Mouse (Mus musculus): Measurements from ENCODE around the gene Gm37240. TPM values are rescaled to one million over a fixed set of nuclear protein-coding genes. Genes with fewer than 3 reads are reported as not detected.

Gm37240 gene
- total RNA-seq, 2 experiments from 2014 or later, result 1.4 to 2.4 TPM

DNA sequence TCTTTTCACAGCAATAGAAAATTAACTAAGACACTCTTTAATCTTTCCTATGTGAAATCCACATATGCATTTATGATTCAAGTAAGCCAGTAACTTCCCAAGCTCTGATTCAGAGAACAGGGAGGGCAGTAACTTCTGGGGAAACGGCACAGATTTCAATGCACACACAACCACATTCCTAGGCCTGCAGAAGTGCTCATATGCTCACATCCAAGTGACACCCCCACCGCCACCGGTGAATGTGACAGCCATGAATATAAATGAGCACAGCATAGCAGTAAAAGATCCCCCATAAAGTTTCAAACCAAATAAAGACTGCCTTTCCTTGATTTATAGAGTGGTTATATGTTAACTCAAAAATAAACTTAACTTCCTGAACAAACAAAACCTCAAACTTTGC lies 641.2 kb downstream of the Gm37240 start:
- no peak for DNase-seq (ENCODE audit: low spot score in 2 of 2)
- H3K27ac ChIP-seq, result no peak overlapping the region
- TF ChIP-seq CTCF (conservative IDR thresholded peaks at IDR 0.05), result no peak
- H3K4me3 ChIP-seq, result no peak overlapping the region

DNA sequence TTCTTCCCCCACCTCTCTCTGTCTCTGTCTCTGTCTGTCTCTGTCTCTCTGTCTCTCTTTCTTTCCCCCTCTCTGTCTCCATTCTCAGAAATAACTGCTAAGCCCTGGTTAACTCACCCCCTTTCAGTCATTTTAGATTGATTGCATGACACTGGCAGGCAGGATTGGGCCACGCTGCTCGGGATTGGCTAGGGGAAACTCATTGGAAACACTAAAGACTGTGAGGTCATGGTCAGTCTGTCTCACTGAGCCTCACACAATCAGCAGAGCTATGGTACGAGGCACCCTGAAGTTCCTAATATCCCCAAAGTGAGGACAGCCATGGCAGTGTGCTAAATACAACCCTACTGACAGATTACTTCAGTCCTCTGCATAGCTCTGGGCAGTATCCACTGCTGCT lies 650.8 kb downstream of the Gm37240 start:
- no peak for DNase-seq (ENCODE audit: low spot score in 2 of 2)
- TF ChIP-seq CTCF (conservative IDR thresholded peaks at IDR 0.05), result no peak
- Histone ChIP-seq H3K4me3 (no peak overlapping the region), H3K27ac (no peak overlapping the region)

DNA sequence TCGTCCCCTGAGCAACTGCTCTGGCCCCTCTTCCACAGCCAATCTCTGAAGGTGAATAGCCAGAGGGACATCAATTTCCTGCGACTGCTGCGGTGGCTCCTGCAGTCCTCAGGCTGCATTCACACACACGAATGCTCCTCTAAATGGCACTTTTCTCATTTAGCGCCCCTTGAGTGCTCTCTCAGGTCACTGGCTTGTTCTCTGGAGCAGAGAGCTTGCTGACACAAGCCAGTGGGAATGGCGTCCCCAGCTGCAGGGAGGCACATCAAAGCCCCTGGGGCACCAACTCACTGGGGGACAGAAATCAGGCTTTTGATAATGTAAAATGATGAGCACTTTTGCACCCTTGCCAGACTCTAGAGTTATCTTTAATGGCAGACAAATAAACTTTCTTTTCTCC lies 654.5 kb downstream of the Gm37240 start:
- H3K4me3 ChIP-seq, result no peak overlapping the region
- TF ChIP-seq CTCF (conservative IDR thresholded peaks at IDR 0.05), result no peak
- DNase-seq (ENCODE audit: low spot score in 2 of 2), result no peak
- no peak overlapping the region for H3K27ac ChIP-seq

DNA sequence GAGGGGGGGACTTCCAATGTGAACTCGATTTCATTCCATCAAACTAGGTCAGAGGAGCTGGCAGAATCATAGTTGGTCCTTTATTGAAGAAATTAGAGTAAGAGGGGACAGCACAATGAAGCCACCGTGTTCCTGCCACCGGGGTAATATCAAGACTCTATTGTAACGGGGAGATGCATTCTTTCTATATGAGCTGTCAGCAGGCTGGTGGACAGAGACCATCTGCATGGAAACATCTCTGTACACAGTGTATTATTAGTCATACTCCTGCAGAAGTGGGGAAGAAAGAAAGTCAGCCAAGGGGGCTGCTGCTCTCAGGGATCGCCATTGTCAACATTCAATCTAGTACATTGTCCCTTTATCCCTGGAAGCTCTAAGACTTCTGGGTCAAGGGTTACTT lies 665.3 kb downstream of the Gm37240 start:
- DNase-seq (ENCODE audit: low spot score in 2 of 2), result no peak
- no peak overlapping the region for H3K4me3 ChIP-seq
- TF ChIP-seq CTCF (conservative IDR thresholded peaks at IDR 0.05), result no peak
- H3K27ac ChIP-seq, result no peak overlapping the region

DNA sequence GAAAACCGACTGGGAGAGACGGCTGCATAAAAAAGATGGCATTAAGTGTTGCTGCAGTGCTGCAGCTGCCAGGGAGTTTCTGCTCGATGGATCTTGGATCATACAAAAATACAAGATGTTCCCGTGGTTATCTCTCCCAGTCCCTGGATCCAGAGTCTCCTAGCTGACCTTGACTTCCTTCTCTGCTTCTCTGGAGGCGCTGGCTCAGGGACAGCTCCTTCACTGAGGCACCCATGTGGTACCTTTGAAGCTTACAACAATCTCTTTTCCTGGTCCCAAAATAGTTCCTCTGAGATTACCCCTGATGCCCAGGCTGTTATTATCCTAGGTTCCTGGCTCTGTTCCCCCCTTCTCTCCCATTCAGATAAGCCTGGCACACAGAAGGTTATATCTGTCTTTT lies 672.4 kb downstream of the Gm37240 start:
- peak overlapping the region; percentile 52; the same call in 1 of the 2 replicates for H3K27ac ChIP-seq
- H3K4me3 ChIP-seq, result no peak overlapping the region
- TF ChIP-seq CTCF (conservative IDR thresholded peaks at IDR 0.05), result no peak
- peak in 1 of 2 experiments; percentile 20 for DNase-seq (ENCODE audit: low spot score in 2 of 2)

DNA sequence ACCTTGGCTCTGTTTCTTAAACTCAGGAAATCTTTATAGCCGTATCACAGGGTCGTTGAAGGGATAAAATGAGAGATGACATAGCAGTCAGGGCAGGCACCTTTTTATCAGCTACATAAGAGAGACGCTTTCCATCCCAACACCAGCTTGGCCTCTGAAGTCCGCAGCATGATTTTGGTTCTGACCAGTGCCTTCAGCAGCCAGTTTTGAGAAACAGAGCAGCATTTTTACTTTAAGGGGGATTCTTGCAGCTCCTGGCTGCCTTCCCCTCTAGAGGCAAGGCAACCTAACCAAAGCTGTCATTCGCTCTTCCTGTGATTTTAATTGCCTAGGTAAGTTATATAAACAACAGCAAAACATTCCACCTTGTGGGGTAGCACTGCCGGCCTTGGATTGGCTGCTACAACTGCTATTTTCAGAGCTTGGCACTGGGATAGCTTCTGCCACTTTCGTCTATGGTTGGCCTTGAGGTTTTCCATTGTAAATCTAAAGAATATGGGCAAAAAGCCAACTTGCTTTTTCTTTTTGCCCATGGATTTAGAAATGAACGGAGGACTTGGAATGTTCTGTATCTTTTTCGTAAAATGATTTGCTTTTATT lies 674.5 kb downstream of the Gm37240 start:
- no peak for DNase-seq (ENCODE audit: low spot score in 2 of 2)
- no peak for TF ChIP-seq CTCF (conservative IDR thresholded peaks at IDR 0.05)
- H3K27ac ChIP-seq, result peak overlapping the region; percentile 36; the same call in 1 of the 2 replicates
- no peak overlapping the region for H3K4me3 ChIP-seq

DNA sequence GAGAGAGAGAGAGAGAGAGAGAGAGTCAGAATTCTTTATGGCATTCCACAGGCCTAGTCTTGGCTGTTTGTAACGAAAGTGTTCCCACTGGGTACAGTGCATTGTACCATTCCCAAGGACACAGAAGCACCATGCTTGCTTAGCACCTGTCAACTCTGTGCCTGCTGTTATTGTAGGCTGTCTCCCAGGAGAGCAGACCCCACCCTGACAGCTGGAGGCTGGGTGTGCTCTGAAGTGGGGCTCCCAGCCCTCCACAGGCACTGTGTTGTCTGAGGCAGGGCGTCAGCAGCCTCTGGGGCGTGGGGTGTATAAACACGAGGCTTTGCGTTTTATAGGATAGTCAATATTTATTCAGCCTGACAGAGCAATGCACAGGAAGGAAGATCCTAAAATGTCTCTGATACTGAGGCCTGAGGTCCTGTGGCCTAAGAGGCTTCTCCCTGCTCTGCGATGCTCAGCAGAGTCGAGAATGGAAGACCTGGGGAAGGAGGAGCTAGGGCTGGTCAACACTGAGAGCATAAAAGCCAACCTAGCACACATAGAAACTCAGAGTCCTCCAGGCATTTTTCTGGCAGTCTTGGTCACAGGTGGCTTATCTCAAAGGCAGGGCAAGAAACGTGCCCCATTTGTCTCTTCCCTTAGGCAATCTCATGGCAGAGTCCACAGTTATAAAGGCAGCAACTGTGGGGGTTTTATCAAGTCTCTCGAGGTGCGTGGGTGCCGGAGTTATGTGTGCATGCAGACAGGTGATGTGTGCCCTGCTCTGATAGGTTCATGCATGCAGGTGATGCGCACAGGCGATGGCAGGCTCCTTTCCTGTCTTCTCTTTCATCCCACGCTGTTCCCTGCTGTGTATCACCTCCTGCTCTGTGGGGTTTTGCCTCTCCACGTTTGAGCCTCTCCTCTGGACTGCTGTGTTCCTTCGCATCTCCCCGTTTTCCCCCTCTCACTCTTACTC lies 677.2 kb downstream of the Gm37240 start:
- no peak for DNase-seq (ENCODE audit: low spot score in 2 of 2)
- Histone ChIP-seq H3K4me3 (no peak overlapping the region), H3K27ac (no peak overlapping the region)
- no peak for TF ChIP-seq CTCF (conservative IDR thresholded peaks at IDR 0.05)

DNA sequence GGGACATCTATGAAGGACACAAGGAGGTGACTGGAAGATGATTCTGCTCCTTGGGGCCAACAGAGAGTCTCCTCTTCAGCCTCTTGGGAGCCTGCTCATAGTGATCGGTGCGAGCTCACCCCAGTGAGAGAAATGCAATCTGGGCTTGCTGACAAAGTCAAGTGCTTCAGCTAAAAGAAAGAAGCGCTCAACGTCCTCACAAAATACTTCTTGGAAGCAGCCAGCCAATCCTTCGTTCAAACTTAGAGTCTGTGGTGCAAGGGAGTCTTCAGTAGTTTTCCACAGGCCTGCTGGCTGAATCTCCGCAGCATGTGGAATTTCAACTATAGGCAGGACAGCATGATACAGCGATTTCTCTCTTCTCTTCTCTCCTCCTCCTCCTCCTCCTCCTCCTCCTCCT lies 680.8 kb downstream of the Gm37240 start:
- TF ChIP-seq CTCF (conservative IDR thresholded peaks at IDR 0.05), result no peak
- peak in 1 of 2 experiments; percentile 49 for DNase-seq (ENCODE audit: low spot score in 2 of 2)

DNA sequence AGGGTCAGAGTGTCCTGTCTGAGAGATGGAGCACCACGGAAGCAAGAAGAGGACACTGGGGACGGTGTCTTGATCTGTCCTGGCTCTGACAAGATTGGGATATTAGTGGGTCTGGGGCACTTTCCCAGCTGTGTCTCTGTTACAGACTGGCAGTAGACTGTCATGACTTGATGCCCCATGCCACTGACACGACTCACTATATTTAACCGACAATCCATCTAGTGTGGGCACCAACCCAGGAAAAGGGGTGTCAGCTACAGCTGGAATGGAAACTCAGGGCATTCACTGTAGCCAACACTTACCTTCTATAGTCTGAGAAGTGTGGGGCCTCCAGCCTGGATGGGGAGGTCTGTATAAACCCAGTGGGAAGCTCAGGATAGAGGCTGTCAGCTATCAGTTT lies 681.4 kb downstream of the Gm37240 start:
- H3K27ac ChIP-seq, result peak overlapping the region; percentile 79
- no peak overlapping the region for H3K4me3 ChIP-seq
- TF ChIP-seq CTCF (conservative IDR thresholded peaks at IDR 0.05), result no peak
- no peak for DNase-seq (ENCODE audit: low spot score in 2 of 2)

More for the DNA sequence above, 680.8 kb downstream of the Gm37240 start:
- H3K4me3 ChIP-seq, result no peak overlapping the region
- H3K27ac ChIP-seq, result peak overlapping the region; percentile 79

DNA sequence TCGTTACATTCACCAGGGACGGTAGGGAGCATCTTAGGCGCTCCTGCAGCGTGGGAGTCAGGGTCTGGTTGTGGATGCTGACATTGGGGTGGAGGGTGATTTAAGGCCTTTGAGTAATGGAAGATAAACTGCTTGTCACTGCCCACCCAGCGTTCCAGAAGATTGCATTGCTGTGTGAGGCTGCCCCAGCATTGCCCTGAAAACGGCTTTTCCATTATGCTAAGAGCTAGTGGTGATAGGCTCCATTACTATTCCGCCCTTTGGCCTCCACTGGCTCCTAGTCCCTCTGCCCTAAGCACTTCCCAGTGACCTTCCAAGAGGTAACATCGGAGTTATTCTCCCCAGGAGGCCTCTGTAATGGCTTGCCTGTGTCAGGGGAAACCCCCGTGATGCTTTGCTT lies 683.7 kb downstream of the Gm37240 start:
- Histone ChIP-seq H3K4me3 (no peak overlapping the region), H3K27ac (peak overlapping the region; percentile 73)
- no peak for TF ChIP-seq CTCF (conservative IDR thresholded peaks at IDR 0.05)
- DNase-seq (ENCODE audit: low spot score in 2 of 2), result peak in 1 of 2 experiments; percentile 4

DNA sequence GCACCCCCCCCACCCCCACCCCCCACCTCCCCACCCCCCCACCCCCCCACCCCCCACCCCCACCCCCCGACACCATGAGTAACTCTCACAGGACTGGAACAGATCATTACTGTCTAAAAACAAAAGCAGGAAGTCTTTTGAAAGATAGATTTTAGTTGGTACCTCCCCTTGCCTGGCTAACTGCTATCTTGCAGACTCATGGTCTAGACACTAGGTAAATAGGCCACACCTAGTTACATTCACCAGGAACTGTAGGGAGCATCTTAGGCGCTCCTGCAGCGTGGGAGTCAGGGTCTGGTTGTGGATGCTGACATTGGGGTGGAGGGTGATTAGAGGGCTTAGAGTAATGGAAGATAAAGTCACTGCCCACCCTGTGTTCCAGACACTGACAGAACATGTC lies 684.6 kb downstream of the Gm37240 start:
- no peak for DNase-seq (ENCODE audit: low spot score in 2 of 2)
- Histone ChIP-seq H3K27ac (peak overlapping the region; percentile 73), H3K4me3 (no peak overlapping the region)
- no peak for TF ChIP-seq CTCF (conservative IDR thresholded peaks at IDR 0.05)

DNA sequence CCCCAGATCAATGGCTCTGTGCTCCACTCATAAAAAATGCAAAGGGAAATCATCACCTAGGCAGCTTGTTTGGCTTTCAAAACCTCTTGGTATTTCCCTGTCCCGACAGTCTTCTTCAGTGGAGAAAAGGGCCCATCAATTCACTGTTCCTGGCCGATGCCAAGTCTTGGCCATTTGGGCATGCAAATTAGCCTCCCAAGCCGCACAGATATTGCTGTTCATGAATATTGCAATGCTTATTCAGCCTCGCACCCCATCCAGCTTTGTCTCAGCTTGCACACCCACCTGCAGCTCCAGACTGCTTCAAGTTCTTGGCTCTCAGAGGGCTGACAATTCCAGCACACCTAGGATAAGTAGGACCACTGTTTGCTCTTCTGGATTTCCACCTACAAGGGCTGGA lies 685.5 kb downstream of the Gm37240 start:
- TF ChIP-seq CTCF (conservative IDR thresholded peaks at IDR 0.05), result no peak
- Histone ChIP-seq H3K4me3 (no peak overlapping the region), H3K27ac (peak overlapping the region; percentile 55; the same call in 1 of the 2 replicates)
- DNase-seq (ENCODE audit: low spot score in 2 of 2), result peak in 1 of 2 experiments; percentile 47

DNA sequence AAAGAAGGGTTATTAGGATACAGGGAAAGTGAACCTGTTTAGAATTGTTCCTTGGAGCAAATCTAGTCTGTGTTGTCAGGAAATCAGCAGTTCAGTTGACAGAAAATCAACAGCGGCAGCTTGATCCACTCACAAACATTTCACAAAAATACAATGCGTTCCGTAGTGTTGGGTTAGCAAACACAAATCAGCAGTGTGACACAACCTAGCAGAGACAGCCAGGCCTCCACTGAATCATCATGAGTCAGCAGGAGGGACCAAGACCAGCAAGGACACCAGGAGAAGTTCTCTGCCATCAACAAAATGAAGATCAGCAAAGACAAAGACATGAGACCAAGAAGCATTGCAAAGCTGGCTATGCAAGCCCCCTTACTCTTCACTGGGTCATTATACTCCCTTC lies 688.8 kb downstream of the Gm37240 start:
- no peak overlapping the region for H3K27ac ChIP-seq
- H3K4me3 ChIP-seq, result no peak overlapping the region
- DNase-seq (ENCODE audit: low spot score in 2 of 2), result no peak
- no peak for TF ChIP-seq CTCF (conservative IDR thresholded peaks at IDR 0.05)
